Mouse (Mus musculus) neural tube, embryonic 13.5 days (tissue): ENCODE results near the gene Rsad1. TPM values are rescaled to one million over a fixed set of nuclear protein-coding genes. Genes with fewer than 3 reads are reported as not detected.

Experiments used
- ATAC-seq: fragments of 200-750 bp; cut with Nextera tagmentation; 2 replicates; pipeline ENCODE4 v1.8.0; 2017; ENCODE audit warnings: low read depth, mild to moderate bottlenecking, moderate TSS enrichment, moderate library complexity
- H3K27ac ChIP-seq: fragments of 300-500 bp; sonication (generic); replicated peaks from 2 replicates; pipeline ENCODE4 v1.5.1; 2015; ENCODE audit warnings: moderate library complexity, mild to moderate bottlenecking, inconsistent platforms
- H3K27me3 ChIP-seq: fragments of 300-500 bp; sonication (generic); 2 replicates; pipeline ENCODE4 v1.6.1; 2015; ENCODE audit warnings: mild to moderate bottlenecking, inconsistent platforms
- H3K36me3 ChIP-seq: fragments of 300-500 bp; sonication (generic); 2 replicates; pipeline ENCODE4 v1.6.1; 2015; ENCODE audit warnings: mild to moderate bottlenecking, inconsistent platforms
- H3K4me1 ChIP-seq: fragments of 300-500 bp; sonication (generic); replicated peaks from 2 replicates; pipeline ENCODE4 v1.6.1; 2015; ENCODE audit warnings: inconsistent platforms
- H3K4me2 ChIP-seq: fragments of 300-500 bp; sonication (generic); 2 replicates; pipeline ENCODE4 v1.6.1; 2015; ENCODE audit warnings: inconsistent platforms, mild to moderate bottlenecking, moderate library complexity
- H3K4me3 ChIP-seq: fragments of 300-500 bp; sonication (generic); 2 replicates; pipeline ENCODE4 v1.5.1; 2015; ENCODE audit warnings: mild to moderate bottlenecking, inconsistent platforms
- H3K9ac ChIP-seq: fragments of 300-500 bp; sonication (generic); 2 replicates; pipeline ENCODE4 v1.6.1; 2015; ENCODE audit warnings: moderate library complexity, mild to moderate bottlenecking, inconsistent platforms
- H3K9me3 ChIP-seq: fragments of 300-500 bp; sonication (generic); 2 replicates; pipeline ENCODE4 v1.6.1; 2016; ENCODE audit warnings: inconsistent platforms
- WGBS: fragments of 180-500 bp; shearing (Covaris S2); methylation state at CpG from one replicate; pipeline ENCODE4 v1.1.7; 2015; 5-methylcytosine and 5-hydroxymethylcytosine counted together
- polyA plus RNA-seq: library from polyadenylated mRNA; unstranded; fragments of >200 nt; fragmentation: Nextera tagmentation; extraction: Ambion mirVana; gene quantifications from 2 replicates; pipeline ENCODE4 v1.2.1, GENCODE M21; 2015

Gene Rsad1
- 4.7 and 5.4 TPM in 2 replicates for polyA plus RNA-seq

DNA sequence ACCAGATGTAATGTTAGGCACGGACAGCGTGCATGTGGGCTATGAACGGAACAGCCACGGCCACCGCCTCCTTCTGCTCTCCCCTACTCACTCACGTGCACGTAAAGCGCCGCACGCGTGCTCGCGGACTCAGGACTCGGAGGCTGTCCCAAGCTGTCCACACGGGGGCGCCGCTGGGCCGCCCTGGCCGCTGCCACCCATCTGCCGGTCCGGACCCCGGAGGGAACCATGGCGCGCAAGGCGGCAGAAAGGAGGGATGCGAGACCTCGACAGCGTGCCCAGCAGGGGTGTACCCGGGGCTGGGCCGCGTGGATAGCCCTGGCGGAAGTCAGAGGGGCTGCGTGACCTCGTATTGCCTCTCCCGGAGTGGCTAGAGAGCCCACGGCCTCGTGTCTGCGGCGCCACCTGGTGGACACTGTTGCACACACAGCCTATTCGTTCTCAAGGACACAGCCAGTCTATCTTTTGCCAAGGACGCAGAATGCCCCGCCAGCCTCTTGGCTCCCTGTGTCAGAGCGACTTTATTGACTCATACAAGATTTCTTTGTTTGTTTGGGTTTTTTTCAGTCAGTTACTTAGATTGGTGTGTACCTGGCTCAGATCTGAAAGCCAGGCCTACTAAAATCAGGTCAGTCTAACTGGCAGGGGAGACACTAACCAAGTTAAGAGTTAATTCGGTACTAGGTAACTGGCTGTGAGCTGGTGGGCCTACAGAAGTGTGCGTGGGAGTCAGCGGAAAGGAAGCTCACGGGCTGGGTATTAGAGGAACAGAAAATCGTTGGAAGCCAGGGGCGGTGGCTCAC lies at the start of gene Rsad1:
Rsad1 (minus strand) TSS at position 368 of the 803 bp plus-strand sequence.
- Histone ChIP-seq H3K9me3 (no peaks in the 10 kb centered on the region), H3K9ac (peak within 1 kb of the TSS; percentile 77), H3K4me1 (peaks cover 8% of the 10 kb centered on the region), H3K4me2 (peak within 1 kb of the TSS; percentile 85), H3K27me3 (no peaks in the 10 kb centered on the region), H3K27ac (peak within 1 kb of the TSS; percentile 93), H3K36me3 (no peaks in the 10 kb centered on the region), H3K4me3 (peak within 1 kb of the TSS; percentile 59)
- 5% methylated on average over 49 of the region's 49 CpGs for WGBS
- peak; percentile 89 for ATAC-seq

DNA sequence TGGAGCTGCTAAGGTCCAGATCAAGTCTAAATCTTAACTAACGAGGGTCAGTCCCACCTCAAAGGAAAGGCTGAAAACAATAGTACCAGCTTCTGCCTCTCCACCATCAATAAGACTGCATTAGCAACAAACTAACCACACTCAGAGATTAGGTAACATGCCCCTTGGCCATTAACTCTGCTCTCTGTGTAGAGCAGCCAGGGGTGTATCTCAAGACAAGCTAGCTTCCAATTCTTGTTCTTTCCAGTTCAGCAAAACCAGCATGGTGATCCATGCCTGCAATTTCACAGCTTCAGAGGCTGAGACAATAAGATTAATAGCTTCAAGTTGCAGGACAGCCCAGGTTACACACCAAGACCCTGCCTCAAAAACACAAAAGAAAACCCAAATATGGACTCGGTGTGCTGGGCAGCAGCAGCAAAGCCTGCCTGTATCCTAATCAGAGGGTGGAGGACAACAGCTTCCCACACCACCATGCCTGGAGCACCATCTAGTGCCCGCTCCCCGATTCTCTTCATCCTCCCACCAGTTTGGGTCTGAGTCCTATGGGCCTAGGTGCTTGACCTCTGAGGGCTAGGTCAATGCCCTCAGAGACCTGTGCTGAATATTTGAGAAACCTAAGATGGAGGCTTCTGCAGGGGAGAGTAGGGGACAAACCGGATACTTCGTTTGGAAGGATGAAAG lies 49.5 kb upstream of the Rsad1 start:
- Histone ChIP-seq H3K36me3 (no peaks in the 10 kb centered on the region), H3K27ac (no peak overlapping the region), H3K9me3 (no peaks in the 10 kb centered on the region), H3K27me3 (peaks cover 23% of the 10 kb centered on the region), H3K9ac (no peak overlapping the region), H3K4me1 (peaks cover 14% of the 10 kb centered on the region), H3K4me3 (no peak overlapping the region), H3K4me2 (no peak overlapping the region)
- WGBS = 77% methylated on average over 6 of the region's 6 CpGs
- ATAC-seq = no peak

DNA sequence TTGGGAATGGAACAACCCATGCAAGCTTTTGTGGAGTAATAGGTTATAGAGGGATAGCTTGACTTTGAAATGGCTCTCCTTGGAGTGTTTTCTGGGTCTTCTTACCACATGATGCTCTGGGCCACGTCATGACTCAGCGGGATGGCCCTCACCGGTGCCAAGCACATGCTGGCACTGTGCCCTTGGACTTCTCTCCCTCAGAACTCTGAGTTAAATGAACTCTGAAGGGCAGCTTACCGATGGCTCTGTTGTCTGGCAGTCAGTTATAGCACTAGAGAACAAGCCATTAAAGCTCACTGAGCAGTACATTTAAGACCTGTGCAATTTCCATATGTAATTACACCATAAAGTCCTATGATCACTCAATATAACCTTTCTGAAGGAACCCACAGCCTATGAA lies 48.3 kb upstream of the Rsad1 start:
- Histone ChIP-seq H3K9me3 (no peaks in the 10 kb centered on the region), H3K9ac (no peak overlapping the region), H3K4me3 (no peak overlapping the region), H3K27me3 (peaks cover 13% of the 10 kb centered on the region), H3K4me1 (peaks cover 14% of the 10 kb centered on the region), H3K4me2 (no peak overlapping the region), H3K36me3 (no peaks in the 10 kb centered on the region), H3K27ac (no peak overlapping the region)
- WGBS = 63% methylated on average over 4 of the region's 4 CpGs
- ATAC-seq = no peak

DNA sequence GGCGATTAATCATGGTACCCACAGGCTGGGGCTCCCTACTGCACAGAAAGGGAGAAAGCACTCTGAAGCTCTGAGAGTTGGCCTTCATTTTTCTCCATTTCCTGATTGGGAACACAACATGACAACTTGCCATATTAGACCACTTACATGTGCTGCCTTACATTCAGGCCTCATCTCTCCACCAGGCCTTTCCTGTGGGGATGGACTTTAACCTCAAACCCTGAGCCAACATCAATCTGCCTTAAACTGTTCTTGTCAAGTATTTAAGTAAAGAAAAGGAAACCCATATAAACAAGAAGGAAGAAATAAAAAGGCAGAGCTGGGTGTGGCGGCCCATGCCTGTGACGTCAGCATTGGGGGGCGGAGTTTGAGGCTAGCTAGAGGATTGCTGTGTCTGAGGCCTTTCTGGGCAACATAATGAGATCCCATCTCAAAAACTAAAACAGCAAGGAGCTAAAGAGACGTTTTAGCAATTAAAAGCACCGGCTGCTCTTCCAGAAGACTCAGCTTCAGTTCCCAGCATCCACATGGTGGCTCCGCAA lies 47.3 kb upstream of the Rsad1 start:
- ATAC-seq = no peak

DNA sequence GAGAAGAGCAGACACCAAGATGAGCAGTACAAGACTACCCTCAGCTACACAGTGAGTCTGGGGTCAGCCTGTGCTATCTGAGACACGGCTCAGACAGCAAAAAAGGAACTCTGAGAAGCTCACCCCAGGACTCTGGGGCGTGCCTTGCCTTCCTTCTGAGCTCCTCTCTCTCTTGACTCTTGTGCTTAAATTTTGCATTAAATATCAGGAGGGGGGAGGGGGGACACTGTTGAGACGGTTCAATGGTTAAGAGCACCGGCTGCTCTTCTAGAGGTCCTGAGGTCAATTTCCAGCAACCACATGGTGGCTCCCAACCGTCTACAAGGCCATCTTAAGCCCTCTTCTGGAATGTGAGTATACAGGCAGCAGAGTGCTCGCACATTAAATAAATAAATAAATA lies 38.5 kb upstream of the Rsad1 start:
- Histone ChIP-seq H3K27ac (no peak overlapping the region), H3K9ac (no peak overlapping the region), H3K9me3 (no peaks in the 10 kb centered on the region), H3K4me3 (no peak overlapping the region), H3K36me3 (no peaks in the 10 kb centered on the region), H3K4me1 (peaks cover 15% of the 10 kb centered on the region), H3K4me2 (no peak overlapping the region), H3K27me3 (no peaks in the 10 kb centered on the region)
- ATAC-seq = no peak
- 76% methylated on average over 6 of the region's 6 CpGs for WGBS

More for the DNA sequence above, 47.3 kb upstream of the Rsad1 start:
- Histone ChIP-seq H3K4me3 (no peak overlapping the region), H3K4me2 (no peak overlapping the region), H3K27me3 (peaks cover 8% of the 10 kb centered on the region), H3K9ac (no peak overlapping the region), H3K27ac (no peak overlapping the region), H3K4me1 (peaks cover 11% of the 10 kb centered on the region), H3K36me3 (no peaks in the 10 kb centered on the region), H3K9me3 (no peaks in the 10 kb centered on the region)
- WGBS = 72% methylated on average over 7 of the region's 7 CpGs

DNA sequence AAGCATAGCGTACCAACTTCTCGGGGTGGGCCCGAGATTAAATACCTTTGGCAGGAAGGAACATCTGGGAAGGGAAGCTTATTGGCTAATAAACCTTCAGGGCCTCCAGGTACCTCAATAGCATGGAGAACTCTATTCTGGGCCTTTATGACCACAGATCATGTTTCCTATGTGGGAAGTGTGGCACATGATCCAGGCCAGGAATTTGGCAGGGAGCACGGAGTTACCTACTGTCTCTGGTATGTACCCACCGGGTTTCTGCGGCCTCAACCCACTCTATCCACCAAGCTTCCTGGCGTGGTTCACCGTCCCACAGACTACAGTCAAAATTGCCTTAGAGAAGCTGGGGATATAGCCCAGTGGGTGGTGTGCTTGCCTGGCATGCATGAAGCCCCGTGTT lies 36.0 kb upstream of the Rsad1 start:
- no peaks in the 10 kb centered on the region for H3K36me3 ChIP-seq
- no peaks in the 10 kb centered on the region for H3K27me3 ChIP-seq
- 96% methylated on average over 9 of the region's 9 CpGs for WGBS
- H3K4me3 ChIP-seq = no peak overlapping the region
- ATAC-seq = no peak
- no peak overlapping the region for H3K27ac ChIP-seq
- H3K9me3 ChIP-seq = no peaks in the 10 kb centered on the region
- H3K4me1 ChIP-seq = no peaks in the 10 kb centered on the region
- H3K9ac ChIP-seq = no peak overlapping the region
- no peak overlapping the region for H3K4me2 ChIP-seq

DNA sequence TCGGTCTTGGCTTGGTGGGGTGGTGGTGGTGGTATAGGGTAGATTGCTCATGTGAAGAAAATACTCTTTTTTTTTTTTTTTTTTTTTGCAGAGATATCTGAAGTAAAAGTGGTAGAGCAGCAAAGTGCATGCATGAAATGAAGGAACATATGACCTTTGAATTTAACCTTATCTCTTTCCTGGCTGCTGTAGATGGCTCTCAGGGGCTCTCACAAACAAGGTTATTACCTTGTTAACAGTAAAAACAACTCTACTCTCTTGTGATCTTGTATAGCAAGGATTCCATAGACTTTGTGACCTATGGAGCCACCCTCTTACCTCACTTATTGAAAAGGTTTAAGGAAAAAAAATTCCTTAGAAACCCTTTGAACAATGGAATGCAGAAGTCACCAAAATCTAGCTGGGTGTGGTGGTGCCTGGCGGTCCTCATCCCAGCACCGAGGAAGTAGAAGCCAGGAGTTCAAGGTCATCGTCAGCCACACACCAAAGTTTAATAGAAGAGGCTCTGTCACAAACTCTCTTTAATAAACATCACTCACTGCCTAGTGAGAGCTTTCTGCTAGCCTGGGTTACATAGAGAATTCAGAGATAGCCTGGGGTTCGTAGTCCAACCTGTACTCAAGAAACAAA lies 31.2 kb upstream of the Rsad1 start:
- Histone ChIP-seq H3K9ac (no peak overlapping the region), H3K4me2 (no peak overlapping the region), H3K27me3 (no peaks in the 10 kb centered on the region), H3K4me1 (no peaks in the 10 kb centered on the region), H3K27ac (no peak overlapping the region), H3K36me3 (no peaks in the 10 kb centered on the region), H3K4me3 (no peak overlapping the region), H3K9me3 (no peaks in the 10 kb centered on the region)
- 95% methylated on average over 5 of the region's 5 CpGs for WGBS
- no peak for ATAC-seq

DNA sequence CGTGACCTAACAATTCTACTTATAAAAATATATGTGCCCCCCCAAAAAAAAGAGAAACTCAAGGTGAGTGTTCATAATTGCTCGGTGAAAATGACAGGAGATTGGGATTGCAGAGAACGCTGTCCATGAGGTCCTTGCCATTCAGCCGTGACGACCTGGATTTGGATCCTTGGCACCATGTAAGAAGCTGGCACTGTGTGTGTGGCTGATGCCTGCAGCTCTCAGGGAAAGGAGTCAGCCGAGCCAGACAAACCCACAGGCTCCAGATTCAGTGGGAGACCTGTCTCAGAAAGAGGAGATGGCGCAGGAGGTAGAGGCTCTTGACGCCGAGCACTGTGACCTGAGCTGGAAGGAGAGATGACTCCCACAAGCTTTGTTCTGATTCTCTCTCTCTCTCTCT lies 27.3 kb upstream of the Rsad1 start:
- ATAC-seq = no peak
- Histone ChIP-seq H3K9ac (no peak overlapping the region), H3K27me3 (no peaks in the 10 kb centered on the region), H3K4me2 (no peak overlapping the region), H3K4me3 (no peak overlapping the region), H3K9me3 (no peaks in the 10 kb centered on the region), H3K4me1 (no peaks in the 10 kb centered on the region), H3K27ac (no peak overlapping the region), H3K36me3 (no peaks in the 10 kb centered on the region)
- WGBS = 90% methylated on average over 9 of the region's 9 CpGs

DNA sequence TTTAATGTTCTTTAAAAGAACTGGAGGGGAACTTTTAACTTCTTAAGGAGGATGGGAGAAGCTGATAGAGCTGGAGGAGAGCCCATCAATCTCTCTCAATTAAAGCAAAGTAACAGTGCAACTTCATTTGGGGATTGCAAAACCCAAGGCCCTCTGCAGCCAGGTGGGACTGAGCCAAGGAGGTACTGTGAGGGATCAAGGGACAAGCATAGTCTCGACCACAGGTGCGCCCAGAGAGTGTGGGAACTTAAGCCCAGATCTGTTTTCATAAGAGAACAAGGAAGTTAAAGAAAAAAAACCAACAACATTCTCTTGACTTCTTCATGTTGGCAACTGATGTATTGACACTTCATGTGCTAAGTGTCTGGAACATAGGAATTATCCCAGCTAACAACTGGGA lies 26.0 kb upstream of the Rsad1 start:
- no peak overlapping the region for H3K4me2 ChIP-seq
- ATAC-seq = no peak
- H3K4me3 ChIP-seq = no peak overlapping the region
- no peaks in the 10 kb centered on the region for H3K27me3 ChIP-seq
- H3K4me1 ChIP-seq = peaks cover 12% of the 10 kb centered on the region
- 83% methylated on average over 2 of the region's 2 CpGs for WGBS
- no peaks in the 10 kb centered on the region for H3K9me3 ChIP-seq
- no peaks in the 10 kb centered on the region for H3K36me3 ChIP-seq
- no peak overlapping the region for H3K9ac ChIP-seq
- no peak overlapping the region for H3K27ac ChIP-seq

DNA sequence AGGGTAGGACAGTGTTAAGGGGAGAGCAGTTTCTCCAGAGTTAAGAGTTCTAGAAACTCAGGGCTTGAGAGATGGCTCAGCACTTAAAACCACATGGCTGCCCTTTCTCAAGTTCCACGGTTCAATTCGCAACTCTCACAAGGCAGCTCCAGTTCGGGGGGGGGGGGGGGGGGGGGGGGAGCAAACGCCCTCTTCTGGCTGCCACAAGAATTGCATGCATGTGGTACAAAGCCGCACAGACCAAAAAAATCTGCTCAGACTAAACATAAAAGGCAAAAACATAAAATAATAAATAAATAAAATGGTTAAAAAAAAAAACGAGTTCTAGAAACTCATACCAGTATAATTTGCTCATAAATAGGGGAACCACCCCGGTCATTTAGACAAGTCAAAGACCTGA lies 25.5 kb upstream of the Rsad1 start:
- H3K9ac ChIP-seq = no peak overlapping the region
- H3K27me3 ChIP-seq = no peaks in the 10 kb centered on the region
- H3K4me2 ChIP-seq = no peak overlapping the region
- peaks cover 13% of the 10 kb centered on the region for H3K4me1 ChIP-seq
- no peaks in the 10 kb centered on the region for H3K9me3 ChIP-seq
- no peaks in the 10 kb centered on the region for H3K36me3 ChIP-seq
- ATAC-seq = no peak
- 22% methylated on average over 6 of the region's 7 CpGs for WGBS
- H3K4me3 ChIP-seq = no peak overlapping the region
- H3K27ac ChIP-seq = no peak overlapping the region

DNA sequence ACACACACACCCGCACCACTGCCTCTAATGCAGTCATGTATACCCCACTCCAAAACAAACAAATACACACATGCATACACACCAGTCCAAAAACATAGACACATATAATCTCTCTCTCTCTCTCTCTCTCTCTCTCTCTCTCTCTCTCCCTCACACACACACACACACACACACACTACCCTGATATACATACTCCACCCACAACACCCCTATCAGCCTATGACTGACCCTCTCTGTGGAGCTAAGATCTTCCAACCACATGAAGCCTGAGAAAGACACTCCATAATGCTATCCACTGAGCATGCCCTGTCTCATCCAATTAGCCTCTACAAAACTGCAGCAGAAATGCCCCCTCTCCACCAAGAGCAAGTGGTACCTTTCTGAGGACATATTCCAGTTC lies 22.8 kb upstream of the Rsad1 start:
- Histone ChIP-seq H3K36me3 (no peaks in the 10 kb centered on the region), H3K27ac (no peak overlapping the region), H3K4me1 (peaks cover 13% of the 10 kb centered on the region), H3K4me2 (no peak overlapping the region), H3K9ac (no peak overlapping the region), H3K27me3 (no peaks in the 10 kb centered on the region), H3K9me3 (no peaks in the 10 kb centered on the region), H3K4me3 (no peak overlapping the region)
- 96% methylated on average over 1 of the region's 1 CpGs for whole genome bisulfite sequencing
- no peak for ATAC-seq

DNA sequence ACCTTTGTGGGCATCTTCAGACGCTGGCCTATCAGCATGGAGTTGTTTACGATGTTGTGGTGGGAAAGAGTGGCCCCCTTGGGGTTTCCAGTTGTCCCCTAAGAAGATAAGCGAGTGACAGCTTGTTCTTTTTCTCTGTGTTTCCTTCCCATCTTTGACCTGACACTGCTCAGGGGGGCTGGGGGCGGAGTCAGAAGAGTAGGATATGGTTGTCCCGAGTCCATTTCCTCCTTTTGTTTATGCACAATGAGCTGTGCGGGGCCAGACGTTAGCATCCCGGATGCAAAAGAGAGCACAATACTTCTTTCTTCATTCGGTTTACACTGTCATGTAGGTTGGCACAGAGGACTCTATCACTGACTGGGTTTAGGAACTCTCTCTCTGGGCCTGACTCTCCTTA lies 21.6 kb upstream of the Rsad1 start:
- Histone ChIP-seq H3K4me3 (no peak overlapping the region), H3K4me2 (no peak overlapping the region), H3K36me3 (no peaks in the 10 kb centered on the region), H3K27me3 (peaks cover 11% of the 10 kb centered on the region), H3K4me1 (peaks cover 13% of the 10 kb centered on the region), H3K9ac (no peak overlapping the region), H3K9me3 (no peaks in the 10 kb centered on the region), H3K27ac (no peak overlapping the region; the same call in 1 of the 2 replicates)
- ATAC-seq = no peak
- 25% methylated on average over 9 of the region's 9 CpGs for WGBS
